Mouse (Mus musculus) testis, postnatal 14 days (tissue): ENCODE measurements at regions not wholly inside any gene's neighbourhood (a gene's known extent, or its start where the extent isn't known, plus 50 kb on each side); places are given as distances from the start of the nearest gene placed in this dataset.

ENCODE experiments used
- DNase-seq: peaks from one replicate; pipeline ENCODE4 v3.0.0; 2021; ENCODE audit warnings: low spot score

- DNase-seq = no peak
Observed at GRCm38 (mm10) chr2:117970631-117971030, 141.0 kb upstream of the Thbs1 start.

GRCm38 (mm10) chr2:117977033-117977432 lies 134.6 kb upstream of the Thbs1 start:
- no peak for DNase-seq

DNA sequence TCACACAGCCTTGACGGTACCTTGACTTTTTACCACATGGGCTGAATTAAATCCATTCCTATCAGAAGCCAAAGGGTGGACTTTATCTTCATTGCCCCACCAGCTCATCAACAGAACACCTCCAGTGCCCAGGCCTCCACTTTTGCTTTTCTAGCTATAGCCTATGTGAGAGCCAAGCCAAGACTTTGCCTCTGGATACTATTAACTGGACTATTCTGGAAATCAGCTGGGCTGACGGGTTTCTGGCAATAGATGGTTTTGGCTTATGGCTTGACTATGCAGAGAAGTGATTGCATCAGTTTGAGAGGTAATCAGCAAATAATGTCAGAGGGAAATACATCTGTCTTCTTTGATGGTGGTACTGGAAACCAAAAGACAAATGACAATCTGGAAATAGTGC lies 130.8 kb upstream of the Thbs1 start:
- DNase-seq = no peak

GRCm38 (mm10) chr2:117984569-117984968 lies 127.1 kb upstream of the Thbs1 start:
- no peak for DNase-seq

GRCm38 (mm10) chr2:117987426-117988215 lies 124.1 kb upstream of the Thbs1 start:
- no peak for DNase-seq

DNA sequence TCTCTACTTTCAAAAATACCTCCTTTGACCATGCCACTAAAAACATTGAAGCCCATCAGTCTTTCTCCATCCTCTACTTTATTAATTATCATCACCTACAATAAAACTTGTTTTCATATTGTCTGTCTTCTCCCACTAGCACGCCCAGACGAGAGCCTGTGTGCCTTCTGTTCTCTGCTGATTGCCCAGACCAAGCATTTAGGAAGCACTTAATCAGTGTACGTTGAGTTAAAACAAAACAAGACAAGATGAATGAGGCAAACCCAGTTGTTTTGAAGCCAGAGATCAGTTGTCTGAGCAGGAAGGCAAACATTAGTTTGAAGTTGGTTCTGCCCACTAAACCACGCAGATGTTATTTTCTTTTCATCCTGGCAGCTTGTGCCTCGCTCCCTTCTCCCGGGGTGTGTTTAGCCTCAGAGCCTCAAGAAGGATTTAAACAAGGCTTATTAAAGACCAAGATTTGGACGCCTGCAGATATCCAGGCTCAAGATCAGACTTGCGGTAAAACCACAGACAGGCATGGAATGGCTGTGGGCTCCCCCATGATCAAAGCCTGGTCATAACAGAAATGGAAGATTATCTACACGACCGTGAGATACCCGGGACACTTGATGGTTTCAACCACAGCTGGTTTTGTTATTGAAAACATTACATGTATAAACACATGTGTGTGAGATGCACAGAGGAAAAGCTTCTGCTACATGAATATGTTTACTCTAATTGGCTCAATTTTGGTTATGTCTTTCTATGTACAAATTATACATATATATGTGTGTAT lies 123.1 kb upstream of the Thbs1 start:
- DNase-seq = no peak

- no peak for DNase-seq
Observed at GRCm38 (mm10) chr2:117989215-117989614, 122.5 kb upstream of the Thbs1 start.

DNA sequence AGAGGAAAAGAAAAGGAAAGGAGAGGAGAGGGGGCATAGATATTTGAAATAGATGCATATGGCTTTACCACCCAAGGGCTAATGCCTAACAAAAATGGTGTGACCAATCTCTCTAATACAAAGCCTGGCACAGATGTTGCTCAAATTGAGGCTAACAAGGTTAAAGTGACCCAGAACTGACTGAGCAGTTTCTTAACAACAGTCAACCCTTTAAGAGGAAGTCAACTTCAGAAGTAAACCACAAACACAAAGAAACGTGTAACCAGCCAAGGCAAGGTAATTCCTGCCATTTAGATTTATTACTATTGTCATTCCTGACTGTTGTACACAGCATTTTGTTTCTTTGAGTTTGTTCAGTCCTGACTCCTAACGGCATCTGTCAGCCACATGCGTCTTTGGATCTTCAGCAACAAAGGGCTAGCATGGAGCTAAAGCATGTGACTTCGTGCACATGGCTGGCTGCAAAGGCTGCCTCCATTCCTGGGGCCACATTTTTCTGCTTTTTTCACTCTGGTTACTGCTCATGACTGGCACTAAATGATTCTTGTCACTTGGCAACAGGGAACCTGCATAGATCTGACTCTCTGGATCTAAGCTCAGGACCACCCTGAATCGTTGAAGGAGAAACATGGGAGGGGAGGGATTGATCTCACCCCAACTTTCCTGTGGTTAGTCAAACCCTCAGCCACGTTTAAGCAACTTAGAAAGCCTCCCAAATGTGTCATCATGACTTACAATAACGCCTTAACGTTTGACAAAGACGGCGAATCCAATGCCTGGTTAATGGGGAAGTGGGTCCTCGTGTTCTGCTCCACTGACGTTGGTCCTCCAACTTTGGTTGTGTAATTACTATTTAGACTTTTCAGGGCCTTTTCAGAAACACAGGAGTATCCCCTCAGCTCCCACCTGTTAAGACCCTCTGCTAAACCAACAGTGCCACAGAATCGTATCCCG lies 115.3 kb upstream of the Thbs1 start:
- no peak for DNase-seq

DNA sequence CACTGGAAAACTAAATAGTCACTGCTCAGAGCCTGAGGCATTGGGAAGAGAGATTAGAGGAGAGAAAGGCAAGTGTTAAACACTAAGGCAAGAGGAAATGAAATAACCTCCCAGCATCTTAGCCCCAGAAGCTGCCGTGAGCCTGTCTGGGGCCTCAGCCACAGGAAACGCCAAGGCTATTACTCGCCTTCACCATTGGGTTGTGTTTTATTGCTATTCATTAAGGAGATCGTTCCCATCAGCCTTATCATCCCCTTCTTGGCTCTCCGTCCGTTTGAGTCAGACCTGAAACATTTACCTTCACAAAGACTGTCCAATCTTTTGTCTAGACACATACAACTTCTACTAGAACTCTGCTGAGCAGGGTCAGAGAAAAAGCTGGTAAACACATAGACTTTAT lies 112.0 kb upstream of the Thbs1 start:
- no peak for DNase-seq

- DNase-seq = no peak
Observed at GRCm38 (mm10) chr2:118004191-118004590, 107.5 kb upstream of the Thbs1 start.

GRCm38 (mm10) chr2:118007539-118008427 lies 103.9 kb upstream of the Thbs1 start:
- no peak for DNase-seq

GRCm38 (mm10) chr2:118011679-118012078 lies 100.0 kb upstream of the Thbs1 start:
- DNase-seq = no peak

- no peak for DNase-seq
Observed at GRCm38 (mm10) chr2:118012211-118012610, 99.5 kb upstream of the Thbs1 start.

DNA sequence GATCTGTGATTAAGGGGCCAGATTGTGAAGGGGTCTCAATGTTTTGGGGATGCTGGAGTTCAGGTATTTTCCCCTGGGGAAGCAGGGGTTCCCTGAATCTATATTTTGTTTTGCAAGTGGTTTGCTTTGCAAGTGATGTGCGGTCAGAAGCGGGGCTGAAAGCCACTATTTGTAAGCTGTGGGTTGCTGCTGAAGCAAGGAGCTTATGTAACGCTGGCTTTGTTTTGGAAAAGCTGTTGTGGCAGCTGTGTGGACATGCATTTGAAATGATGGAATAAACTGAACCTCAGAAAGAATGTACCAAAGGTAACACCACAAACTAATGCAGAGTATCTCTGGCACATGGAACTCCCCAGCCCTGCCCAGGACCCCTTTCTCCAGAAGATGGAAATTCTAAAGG lies 98.5 kb upstream of the Thbs1 start:
- no peak for DNase-seq

GRCm38 (mm10) chr2:118015182-118015581 lies 96.5 kb upstream of the Thbs1 start:
- DNase-seq = no peak

DNA sequence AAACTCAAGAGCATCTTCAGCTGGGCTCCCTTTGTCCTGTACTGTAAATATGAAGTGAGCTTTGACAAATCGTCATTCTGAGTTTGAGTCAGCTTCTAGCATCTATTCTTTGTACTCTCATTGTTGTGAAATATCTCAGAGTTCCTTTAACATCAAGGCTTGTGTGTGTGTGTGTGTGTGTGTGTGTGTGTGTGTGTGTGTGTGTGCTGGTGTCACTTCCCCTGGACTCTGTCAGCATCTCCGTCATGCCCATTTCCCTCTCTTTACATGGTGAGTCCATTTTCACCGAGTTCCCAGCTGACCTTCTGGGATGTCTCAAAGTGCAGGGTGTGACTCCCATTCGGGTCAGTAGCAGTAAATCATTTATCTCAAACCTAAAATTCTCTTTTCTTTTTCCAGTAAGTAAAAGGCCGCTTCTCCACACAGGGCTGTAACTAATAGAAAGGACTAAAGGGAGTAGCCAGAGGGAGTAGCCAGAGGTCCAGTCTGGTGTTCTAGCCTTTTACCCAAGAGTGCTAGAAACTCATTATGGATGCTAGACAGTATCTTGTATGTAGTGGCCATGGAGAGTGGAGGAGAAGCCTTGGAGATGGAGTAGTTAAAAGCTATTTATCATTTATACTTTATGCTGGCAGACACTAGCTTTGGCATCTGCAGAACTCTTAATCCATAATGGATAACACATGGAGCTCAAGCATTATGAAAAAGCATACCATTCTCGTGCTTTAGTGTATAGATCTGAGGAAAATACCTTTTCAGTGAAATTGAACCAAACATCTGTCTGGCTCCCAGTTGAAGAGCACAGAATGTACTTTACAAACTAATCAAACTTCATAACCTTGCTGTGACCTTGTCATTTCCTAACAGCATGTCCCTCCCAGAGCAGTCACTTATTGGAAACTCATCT lies 85.6 kb upstream of the Thbs1 start:
- no peak for DNase-seq

- DNase-seq = no peak
Observed at GRCm38 (mm10) chr2:118028881-118029280, 82.8 kb upstream of the Thbs1 start.

- DNase-seq = no peak
Observed at GRCm38 (mm10) chr2:118029470-118030108, 82.1 kb upstream of the Thbs1 start.

GRCm38 (mm10) chr2:118031662-118032061 lies 80.0 kb upstream of the Thbs1 start:
- no peak for DNase-seq

GRCm38 (mm10) chr2:118033377-118033776 lies 78.3 kb upstream of the Thbs1 start:
- no peak for DNase-seq
